Mouse (Mus musculus): ENCODE data around the gene Fthl17b. TPM values are rescaled to one million over a fixed set of nuclear protein-coding genes. Genes with fewer than 3 reads are reported as not detected.

Fthl17b gene
- not detected in 2 replicates for polyA plus RNA-seq (2012; rRNA removed)

DNA sequence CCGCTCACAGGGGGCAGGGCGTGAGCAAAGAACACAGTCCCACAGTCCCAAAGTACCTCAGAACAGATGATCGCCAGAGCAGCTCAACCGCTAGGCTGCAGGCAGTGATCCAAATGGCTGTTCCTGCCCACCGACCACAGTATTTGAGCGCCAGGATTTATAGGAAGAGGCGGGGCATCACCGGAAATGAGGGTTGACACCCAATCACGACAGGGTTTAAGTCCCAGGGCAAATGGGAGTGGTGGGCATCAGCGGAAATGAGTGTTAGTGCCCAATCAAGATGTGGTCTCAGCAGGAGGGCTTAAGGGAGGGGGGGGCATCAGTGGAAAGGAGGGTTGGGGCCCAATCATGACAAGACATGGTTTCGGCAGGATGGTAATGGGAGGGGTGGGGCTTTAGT lies at the start of gene Fthl17b:
Fthl17b (minus strand) TSS at position 101 of the 400 bp plus-strand sequence.

DNA sequence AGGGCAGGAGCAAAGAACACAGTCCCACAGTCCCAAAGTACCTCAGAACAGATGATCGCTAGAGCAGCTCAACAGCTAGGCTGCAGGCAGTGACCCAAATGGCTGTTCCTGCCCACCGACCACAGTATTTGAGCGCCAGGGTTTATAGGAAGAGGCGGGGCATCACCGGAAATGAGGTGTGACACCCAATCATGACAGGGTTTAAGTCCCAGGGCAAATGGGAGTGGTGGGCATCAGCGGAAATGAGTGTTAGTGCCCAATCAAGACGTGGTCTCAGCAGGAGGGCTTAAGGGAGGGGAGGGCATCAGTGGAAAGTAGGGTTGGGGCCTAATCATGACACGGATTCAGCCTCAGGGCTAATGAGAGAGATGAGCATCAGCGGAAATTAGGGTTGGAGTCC lies 23.9 kb upstream of the Fthl17b start, which contains the start of gene Fthl17d:
Fthl17d (minus strand) TSS at position 101 of the 400 bp plus-strand sequence.

DNA sequence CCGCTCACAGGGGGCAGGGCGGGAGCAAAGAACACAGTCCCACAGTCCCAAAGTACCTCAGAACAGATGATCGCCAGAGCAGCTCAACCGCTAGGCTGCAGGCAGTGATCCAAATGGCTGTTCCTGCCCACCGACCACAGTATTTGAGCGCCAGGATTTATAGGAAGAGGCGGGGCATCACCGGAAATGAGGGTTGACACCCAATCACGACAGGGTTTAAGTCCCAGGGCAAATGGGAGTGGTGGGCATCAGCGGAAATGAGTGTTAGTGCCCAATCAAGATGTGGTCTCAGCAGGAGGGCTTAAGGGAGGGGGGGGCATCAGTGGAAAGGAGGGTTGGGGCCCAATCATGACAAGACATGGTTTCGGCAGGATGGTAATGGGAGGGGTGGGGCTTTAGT lies 13.7 kb upstream of the Fthl17b start, which contains the start of gene Fthl17c:
Fthl17c (minus strand) TSS at position 101 of the 400 bp plus-strand sequence.

Other genes starting within 250 kb of the Fthl17b start
- not detected in 2 replicates for gene Ssx9, start 214.5 kb downstream of the Fthl17b start, polyA plus RNA-seq (2012; rRNA removed)
- gene Ssxb5, start 159.3 kb downstream of the Fthl17b start, polyA plus RNA-seq (2012; rRNA removed): not detected in 2 replicates
- not detected in 2 replicates for gene Gm6592, start 119.0 kb downstream of the Fthl17b start, polyA plus RNA-seq (2012; rRNA removed)
- not detected in 2 replicates for gene Gm5751, start 88.7 kb downstream of the Fthl17b start, polyA plus RNA-seq (2012; rRNA removed)
- gene B630019K06Rik, start 70.6 kb downstream of the Fthl17b start, polyA plus RNA-seq (2012; rRNA removed): 7.4 and 7.9 TPM in 2 replicates
- gene Fthl17c, start 13.6 kb upstream of the Fthl17b start, polyA plus RNA-seq (2012; rRNA removed): not detected in 2 replicates
- gene Fthl17d, start 23.8 kb upstream of the Fthl17b start, polyA plus RNA-seq (2012; rRNA removed): not detected in 2 replicates
- not detected in 2 replicates for gene Fthl17e, start 70.5 kb upstream of the Fthl17b start, polyA plus RNA-seq (2012; rRNA removed)
- not detected in 2 replicates for gene Fthl17f, start 100.0 kb upstream of the Fthl17b start, polyA plus RNA-seq (2012; rRNA removed)
- gene 4930402K13Rik, start 141.6 kb upstream of the Fthl17b start, polyA plus RNA-seq (2012; rRNA removed): not detected in 2 replicates
- gene Lancl3, start 236.9 kb upstream of the Fthl17b start, polyA plus RNA-seq (2012; rRNA removed): 0.45 and 0.60 TPM in 2 replicates